Mouse (Mus musculus) limb, embryonic 13.5 days (tissue): ENCODE results near the gene Hgfac. TPM values are rescaled to one million over a fixed set of nuclear protein-coding genes. Genes with fewer than 3 reads are reported as not detected.

Experiments
- ATAC-seq: fragments of 200-750 bp; cut with Nextera tagmentation; 2 replicates; pipeline ENCODE4 v1.8.0; 2017; ENCODE audit warnings: low read depth, moderate number of reproducible peaks, moderate TSS enrichment; ENCODE audit not compliant: low FRiP score
- H3K27ac ChIP-seq: fragments of 300-500 bp; sonication (generic); 2 replicates; pipeline ENCODE4 v1.5.1; 2015; ENCODE audit warnings: inconsistent platforms, mild to moderate bottlenecking, moderate library complexity
- H3K27me3 ChIP-seq: fragments of 300-500 bp; sonication (generic); 2 replicates; pipeline ENCODE4 v1.6.1; 2015; ENCODE audit warnings: mild to moderate bottlenecking, inconsistent platforms
- H3K36me3 ChIP-seq: fragments of 300-500 bp; sonication (generic); 2 replicates; pipeline ENCODE4 v1.6.1; 2015; ENCODE audit warnings: inconsistent platforms, mild to moderate bottlenecking, moderate library complexity
- H3K4me1 ChIP-seq: fragments of 300-500 bp; sonication (generic); 2 replicates; pipeline ENCODE4 v1.6.1; 2015; ENCODE audit warnings: inconsistent platforms
- H3K4me2 ChIP-seq: fragments of 300-500 bp; sonication (generic); replicated peaks from 2 replicates; pipeline ENCODE4 v1.6.1; 2015; ENCODE audit warnings: inconsistent platforms, mild to moderate bottlenecking, moderate library complexity
- H3K4me3 ChIP-seq: fragments of 300-500 bp; sonication (generic); 2 replicates; pipeline ENCODE4 v1.5.1; 2015; ENCODE audit warnings: moderate library complexity, mild to moderate bottlenecking, inconsistent platforms
- H3K9ac ChIP-seq: fragments of 300-500 bp; sonication (generic); 2 replicates; pipeline ENCODE4 v1.6.1; 2015; ENCODE audit warnings: mild to moderate bottlenecking, inconsistent platforms
- H3K9me3 ChIP-seq: fragments of 300-500 bp; sonication (generic); 2 replicates; pipeline ENCODE4 v1.6.1; 2016; ENCODE audit warnings: inconsistent platforms
- WGBS: fragments of 180-500 bp; shearing (Covaris S2); methylation state at CpG from one replicate; pipeline ENCODE4 v1.1.7; 2015; 5-methylcytosine and 5-hydroxymethylcytosine counted together
- microRNA-seq: library from miRNA; unstranded; fragments of <30 nt; microRNA quantifications from one replicate; pipeline ENCODE4, GENCODE M21; 2016
- polyA plus RNA-seq: library from polyadenylated mRNA; unstranded; fragments of >200 nt; fragmentation: Nextera tagmentation; extraction: Ambion mirVana; gene quantifications from 2 replicates; pipeline ENCODE4 v1.2.1, GENCODE M21; 2015

Hgfac gene
- polyA plus RNA-seq, 1 experiment from 2014 or later = 0.71 TPM

GRCm38 (mm10) chr5:35073235-35073634 is 31.9 kb downstream of the Hgfac start:
- no peak for ATAC-seq
- Histone ChIP-seq H3K4me1 (no peaks in the 10 kb centered on the region), H3K4me2 (no peak overlapping the region), H3K9me3 (no peaks in the 10 kb centered on the region), H3K27ac (no peak overlapping the region), H3K9ac (no peak overlapping the region), H3K36me3 (no peaks in the 10 kb centered on the region), H3K4me3 (no peak overlapping the region), H3K27me3 (peaks cover 1% of the 10 kb centered on the region)
- 64% methylated on average over 11 of the region's 11 CpGs for WGBS

GRCm38 (mm10) chr5:35073992-35074391 is 32.7 kb downstream of the Hgfac start:
- 70% methylated on average over 9 of the region's 9 CpGs for WGBS
- H3K36me3 ChIP-seq = no peaks in the 10 kb centered on the region
- ATAC-seq = no peak
- H3K9ac ChIP-seq = no peak overlapping the region
- no peak overlapping the region for H3K27ac ChIP-seq
- no peak overlapping the region for H3K4me3 ChIP-seq
- peaks cover 9% of the 10 kb centered on the region for H3K27me3 ChIP-seq
- H3K4me2 ChIP-seq = no peak overlapping the region
- H3K9me3 ChIP-seq = no peaks in the 10 kb centered on the region
- no peaks in the 10 kb centered on the region for H3K4me1 ChIP-seq

GRCm38 (mm10) chr5:35076369-35076768 is 35.1 kb downstream of the Hgfac start:
- no peak overlapping the region for H3K4me2 ChIP-seq
- no peak overlapping the region for H3K27ac ChIP-seq
- H3K27me3 ChIP-seq = peaks cover 26% of the 10 kb centered on the region
- no peaks in the 10 kb centered on the region for H3K36me3 ChIP-seq
- no peak overlapping the region for H3K4me3 ChIP-seq
- 0 out of 2 replicates have a peak, but pooled peaks cover 6% of the 10 kb centered on the region for H3K4me1 ChIP-seq
- WGBS = 82% methylated on average over 1 of the region's 1 CpGs
- H3K9ac ChIP-seq = no peak overlapping the region
- ATAC-seq = no peak
- no peaks in the 10 kb centered on the region for H3K9me3 ChIP-seq

GRCm38 (mm10) chr5:35079101-35079500 is 37.8 kb downstream of the Hgfac start:
- ATAC-seq = no peak
- Histone ChIP-seq H3K4me3 (no peak overlapping the region), H3K4me2 (no peak overlapping the region), H3K9me3 (no peaks in the 10 kb centered on the region), H3K27me3 (peaks cover 26% of the 10 kb centered on the region), H3K4me1 (0 out of 2 replicates have a peak, but pooled peaks cover 6% of the 10 kb centered on the region), H3K36me3 (no peaks in the 10 kb centered on the region), H3K27ac (no peak overlapping the region), H3K9ac (no peak overlapping the region)
- WGBS = 31% methylated on average over 18 of the region's 18 CpGs

GRCm38 (mm10) chr5:35084913-35085312 is 43.6 kb downstream of the Hgfac start:
- 68% methylated on average over 3 of the region's 3 CpGs for WGBS
- no peaks in the 10 kb centered on the region for H3K9me3 ChIP-seq

GRCm38 (mm10) chr5:35088785-35089613 is 47.7 kb downstream of the Hgfac start:
- peaks cover 32% of the 10 kb centered on the region for H3K36me3 ChIP-seq
- H3K4me1 ChIP-seq = no peaks in the 10 kb centered on the region
- no peak; the same call in 1 of the 2 replicates for ATAC-seq
- 69% methylated on average over 9 of the region's 9 CpGs for WGBS
- H3K4me2 ChIP-seq = no peak overlapping the region
- no peaks in the 10 kb centered on the region for H3K9me3 ChIP-seq
- no peak overlapping the region for H3K4me3 ChIP-seq
- no peak overlapping the region for H3K9ac ChIP-seq
- no peak overlapping the region for H3K27ac ChIP-seq
- no peaks in the 10 kb centered on the region for H3K27me3 ChIP-seq

More at GRCm38 (mm10) chr5:35084913-35085312, 43.6 kb downstream of the Hgfac start:
- no peak overlapping the region for H3K27ac ChIP-seq
- H3K4me3 ChIP-seq = no peak overlapping the region
- no peaks in the 10 kb centered on the region for H3K36me3 ChIP-seq
- no peaks in the 10 kb centered on the region for H3K4me1 ChIP-seq
- H3K27me3 ChIP-seq = peaks cover 8% of the 10 kb centered on the region
- no peak overlapping the region for H3K4me2 ChIP-seq
- no peak for ATAC-seq
- H3K9ac ChIP-seq = no peak overlapping the region

GRCm38 (mm10) chr5:35089614-35089963 is 48.3 kb downstream of the Hgfac start:
- 77% methylated on average over 5 of the region's 5 CpGs for WGBS
- ATAC-seq = no peak
- no peaks in the 10 kb centered on the region for H3K4me1 ChIP-seq
- H3K9me3 ChIP-seq = no peaks in the 10 kb centered on the region
- no peak overlapping the region for H3K27ac ChIP-seq
- no peak overlapping the region for H3K4me3 ChIP-seq
- H3K27me3 ChIP-seq = no peaks in the 10 kb centered on the region
- H3K36me3 ChIP-seq = peaks cover 36% of the 10 kb centered on the region
- H3K4me2 ChIP-seq = no peak overlapping the region
- no peak overlapping the region for H3K9ac ChIP-seq

GRCm38 (mm10) chr5:35091636-35092035 is 50.3 kb downstream of the Hgfac start:
- Histone ChIP-seq H3K4me1 (no peaks in the 10 kb centered on the region), H3K36me3 (peaks cover 56% of the 10 kb centered on the region), H3K4me3 (no peak overlapping the region), H3K4me2 (no peak overlapping the region), H3K27me3 (no peaks in the 10 kb centered on the region), H3K9ac (no peak overlapping the region), H3K27ac (no peak overlapping the region), H3K9me3 (no peaks in the 10 kb centered on the region)
- no peak for ATAC-seq
- 88% methylated on average over 3 of the region's 3 CpGs for WGBS

Small RNAs within 50 kb of the gene (microRNA-seq; reads per million reads assigned to microRNA genes)
- gene Mir3097 = 3.5 reads per million, percentile 16 among the genes with 10 or more reads in this experiment

Other genes starting within 250 kb of the Hgfac start
- 0.47 and 0.66 TPM in 2 replicates for gene Msantd1, start 133.5 kb upstream of the Hgfac start, polyA plus RNA-seq
- 50.4 and 54.0 TPM in 2 replicates for gene Rgs12, start 92.1 kb upstream of the Hgfac start, polyA plus RNA-seq
- gene Dok7, start 15.3 kb downstream of the Hgfac start, polyA plus RNA-seq = 5.1 and 5.7 TPM in 2 replicates
- gene Lrpap1, start 64.3 kb downstream of the Hgfac start, polyA plus RNA-seq = 112 and 120 TPM in 2 replicates
- gene Adra2c, start 236.8 kb downstream of the Hgfac start, polyA plus RNA-seq = not detected in 2 replicates